Mouse (Mus musculus) cerebellum, postnatal 14 days (tissue): ENCODE results near the gene Olfr1217.
"Not testable (repeated sequence)": the region's sequence is repeated elsewhere in the genome, so short reads cannot be mapped to it uniquely, and the experiment has no call there.

ENCODE experiments used
- DNase-seq, 2 experiments: peaks; one replicate each; pipeline ENCODE4 v3.0.0; 2021; ENCODE audit warnings: mixed read lengths in 2 of 2

The Olfr1217 gene

DNA sequence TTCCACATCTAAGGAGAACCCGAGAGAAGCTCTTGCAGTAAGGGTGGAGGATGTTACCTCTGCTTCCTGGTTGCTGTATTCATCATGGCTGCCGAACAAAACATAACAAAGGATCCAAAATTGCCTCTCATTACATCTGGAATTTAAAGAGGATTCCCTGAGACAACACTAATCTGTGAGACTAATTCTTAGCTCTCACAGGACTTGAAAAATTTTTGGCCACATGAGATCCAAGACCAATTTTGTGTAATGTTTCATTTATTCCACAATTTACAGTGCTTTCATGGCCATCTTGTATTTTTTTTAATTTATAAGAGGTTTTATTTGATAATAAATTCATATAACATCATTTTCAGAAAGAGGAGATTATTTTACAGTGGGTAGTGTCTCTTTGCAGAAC lies at the start of gene Olfr1217:
TSS of gene Olfr1217 (minus strand) at position 101 of the 400 bp plus-strand sequence.
- DNase-seq: no peak

GRCm38 (mm10) chr2:89081487-89081886 lies 49.6 kb upstream of the Olfr1217 start:
- DNase-seq: no peak

DNA sequence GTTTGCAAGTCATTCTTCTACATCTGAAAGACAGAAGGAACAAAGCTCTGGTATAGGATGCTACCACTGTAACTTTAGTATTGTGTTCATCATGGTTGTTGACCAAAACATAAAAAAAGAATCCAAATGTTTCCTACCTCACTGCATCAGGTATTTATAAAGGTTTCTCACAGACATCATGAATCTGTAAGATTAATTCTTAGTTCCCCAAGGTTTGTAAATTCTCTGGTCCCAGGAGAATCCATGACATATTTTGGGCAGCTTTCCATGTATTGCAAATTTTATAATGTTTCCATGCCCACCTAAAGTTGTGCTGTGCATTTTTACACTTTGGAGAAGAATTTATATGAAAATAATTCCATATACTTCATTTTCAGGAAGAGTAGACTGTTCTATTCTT lies 29.2 kb upstream of the Olfr1217 start, which contains the start of gene Olfr1218:
TSS of gene Olfr1218 (minus strand) at position 101 of the 400 bp plus-strand sequence.
- no peak for DNase-seq

- DNase-seq: not testable (repeated sequence)
Observed at GRCm38 (mm10) chr2:89021436-89021835, 10.4 kb downstream of the Olfr1217 start.

DNA sequence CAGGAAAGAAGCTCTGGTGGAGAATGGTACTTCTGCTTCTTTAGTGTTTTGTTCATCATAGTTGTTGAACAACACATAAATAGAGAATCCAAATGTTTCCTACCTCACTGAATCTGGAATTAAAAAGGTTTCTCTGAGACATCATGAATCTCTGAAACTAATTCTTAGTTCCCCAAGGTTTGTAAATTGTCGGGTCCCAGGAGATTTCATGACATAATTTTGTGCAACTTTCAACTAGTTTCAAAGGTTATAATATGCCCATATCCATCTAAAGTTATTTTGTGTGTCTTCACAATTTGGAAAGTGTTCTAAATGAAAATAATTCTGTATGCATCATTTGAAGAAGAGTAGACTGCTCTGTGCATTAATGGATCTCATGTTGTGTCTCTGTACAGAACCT lies 13.6 kb downstream of the Olfr1217 start, which contains the start of gene Olfr1216:
TSS of gene Olfr1216 (minus strand) at position 101 of the 400 bp plus-strand sequence.
- DNase-seq: no peak

- DNase-seq: no peak
Observed at GRCm38 (mm10) chr2:89006873-89007272, 25.0 kb downstream of the Olfr1217 start, which contains the start of gene Olfr1215. TSS of gene Olfr1215 (minus strand) at chr2:89006973.

GRCm38 (mm10) chr2:88992553-88992952 lies 39.3 kb downstream of the Olfr1217 start, which contains the start of gene Olfr1214:
TSS of gene Olfr1214 (minus strand) at chr2:88992653.
- DNase-seq: no peak

GRCm38 (mm10) chr2:88980181-88980580 lies 51.7 kb downstream of the Olfr1217 start, which contains the start of gene Gm13762:
TSS of gene Gm13762 (minus strand) at chr2:88980281.
- no peak for DNase-seq
